In genomic region chr4:45341226-45341625, GRCm38 (mm10) we compare ENCODE assay signal across 8 mouse cellular contexts. TPM values are rescaled to one million over a fixed set of nuclear protein-coding genes. Genes with fewer than 3 reads are reported as not detected.
DNase-seq lines count a peak whose midpoint lies in the region; ATAC-seq and TF ChIP-seq lines count a peak whose summit lies in the region.

No protein-coding gene starts in this region.

- H3K9me3 ChIP-seq in lung, embryonic 15.5 days = no peaks in the 10 kb centered on the region
- no peaks in the 10 kb centered on the region for H3K9me3 ChIP-seq in forebrain, embryonic 10.5 days
- no peaks in the 10 kb centered on the region for H3K9me3 ChIP-seq in hindbrain, postnatal 0 days (ENCODE audit: low read length)

- no peak for TF ChIP-seq POLR2A in myocyte (IDR thresholded peaks at IDR 0.05; ENCODE audit: insufficient read length, low read depth)

- H3K4me3 ChIP-seq in lung, embryonic 15.5 days = peak overlapping the region; percentile 82
- peak overlapping the region; percentile 91 for H3K4me3 ChIP-seq in forebrain, embryonic 10.5 days
- peak overlapping the region; percentile 95; the same call in 1 of the 2 replicates for H3K4me3 ChIP-seq in hindbrain, postnatal 0 days (ENCODE audit: low read length)
- peak overlapping the region; percentile 73 for H3K4me3 ChIP-seq in myocyte

- no peak for DNase-seq in lung, adult 18-20 months
- no peak for DNase-seq in forebrain, embryonic 10.5 days (ENCODE audit: extremely low spot score, low spot score)
- DNase-seq in hindbrain, postnatal 0 days (ENCODE audit: low spot score) = no peak
- no peak for DNase-seq in left cerebral cortex, postnatal 10 days (ENCODE audit: extremely low spot score in 1 of 2, low spot score in 2 of 2)
- no peak for DNase-seq in layer of hippocampus, adult 8-10 months (ENCODE audit: low spot score in 2 of 2)

- H3K79me2 ChIP-seq in myocyte (ENCODE audit: control insufficient read depth, insufficient read depth) = peaks cover 38% of the 10 kb centered on the region

- no peak for ATAC-seq in lung, embryonic 15.5 days (ENCODE audit: borderline replicate concordance, extremely low read depth, low FRiP score, low TSS enrichment)
- ATAC-seq in hindbrain, postnatal 0 days = no peak
- no peak for ATAC-seq in megakaryocyte progenitor cell, adult 5-6 weeks (replicated peaks; ENCODE audit: poor library complexity)

- peak overlapping the region; percentile 98 for H3K27ac ChIP-seq in lung, embryonic 15.5 days
- H3K27ac ChIP-seq in forebrain, embryonic 10.5 days = peak overlapping the region; percentile 93
- peak overlapping the region; percentile 96 for H3K27ac ChIP-seq in hindbrain, postnatal 0 days

- peak overlapping the region; percentile 93; the same call in 1 of the 2 replicates for H3K9ac ChIP-seq in lung, embryonic 15.5 days
- H3K9ac ChIP-seq in hindbrain, postnatal 0 days (replicated peaks; ENCODE audit: low read length) = peak overlapping the region; percentile 86

- TF ChIP-seq CTCF in hindbrain, postnatal 0 days (IDR thresholded peaks at IDR 0.05; ENCODE audit: low read depth) = no peak

- intact Hi-C loops in left cerebral cortex, postnatal 10 days (cut with DNase I) = no loop called here

- no peaks in the 10 kb centered on the region for H3K27me3 ChIP-seq in lung, embryonic 15.5 days
- H3K27me3 ChIP-seq in forebrain, embryonic 10.5 days (ENCODE audit: poor library complexity, severe bottlenecking) = no peaks in the 10 kb centered on the region
- no peaks in the 10 kb centered on the region for H3K27me3 ChIP-seq in hindbrain, postnatal 0 days (ENCODE audit: insufficient read depth, low read length)
- H3K27me3 ChIP-seq in myocyte (ENCODE audit: control insufficient read depth, insufficient read depth, insufficient read length) = no peaks in the 10 kb centered on the region

- peak overlapping the region; percentile 79 for H3ac ChIP-seq in myocyte (ENCODE audit: control insufficient read depth, insufficient read length)

- WGBS in lung, embryonic 15.5 days = 51% methylated on average over 9 of the region's 9 CpGs
- WGBS in forebrain, embryonic 10.5 days = 69% methylated on average over 9 of the region's 9 CpGs
- WGBS in hindbrain, postnatal 0 days = 49% methylated on average over 9 of the region's 9 CpGs

- H3K36me3 ChIP-seq in lung, embryonic 15.5 days = 0 out of 2 replicates have a peak, but pooled peaks cover 4% of the 10 kb centered on the region
- peaks cover 15% of the 10 kb centered on the region for H3K36me3 ChIP-seq in forebrain, embryonic 10.5 days (replicated peaks)
- no peaks in the 10 kb centered on the region for H3K36me3 ChIP-seq in hindbrain, postnatal 0 days (ENCODE audit: insufficient read depth, low read length)
- H3K36me3 ChIP-seq in myocyte (ENCODE audit: control insufficient read depth, insufficient read depth) = peaks cover 8% of the 10 kb centered on the region

- peaks cover 19% of the 10 kb centered on the region for H3K4me1 ChIP-seq in lung, embryonic 15.5 days
- peaks cover 26% of the 10 kb centered on the region for H3K4me1 ChIP-seq in forebrain, embryonic 10.5 days
- H3K4me1 ChIP-seq in hindbrain, postnatal 0 days (ENCODE audit: insufficient read depth, low read length) = peaks cover 13% of the 10 kb centered on the region; the same call in 1 of the 2 replicates

- H3K4me2 ChIP-seq in lung, embryonic 15.5 days = peak overlapping the region; percentile 84
- H3K4me2 ChIP-seq in hindbrain, postnatal 0 days (ENCODE audit: low read depth, low read length) = peak overlapping the region; percentile 74
- peak overlapping the region; percentile 99 for H3K4me2 ChIP-seq in myocyte (ENCODE audit: low read depth)

TF ChIP-seq in myocyte, 11 proteins besides CTCF, POLR2A, EP300 and RAD21:
- TF ChIP-seq E2F4 (IDR thresholded peaks at IDR 0.05; ENCODE audit: insufficient read depth) (no peak), MYOG (IDR thresholded peaks at IDR 0.05; ENCODE audit: control insufficient read depth in 1 of 3, insufficient read depth in 1 of 3, insufficient read length in 2 of 3, low read depth in 2 of 3) (no peak), CEBPB (IDR thresholded peaks at IDR 0.05; ENCODE audit: insufficient read depth, poor library complexity, severe bottlenecking) (no peak), MAX (IDR thresholded peaks at IDR 0.05; ENCODE audit: low read depth) (no peak), MYOD1 (IDR thresholded peaks at IDR 0.05; ENCODE audit: control insufficient read depth in 1 of 3, insufficient read length in 2 of 3, low read depth in 2 of 3) (no peak), TCF12 (IDR thresholded peaks at IDR 0.05; ENCODE audit: insufficient read depth, poor library complexity, severe bottlenecking) (no peak), POLR2AphosphoS2 (IDR thresholded peaks at IDR 0.05; ENCODE audit: insufficient read length, low read depth) (no peak), USF1 (IDR thresholded peaks at IDR 0.05; ENCODE audit: low read depth) (no peak), SRF (IDR thresholded peaks at IDR 0.05; ENCODE audit: control insufficient read depth, insufficient read length, low read depth) (no peak), REST (IDR thresholded peaks at IDR 0.05; ENCODE audit: insufficient read depth, insufficient read length) (no peak)

RNA-seq across cellular contexts. Expression of gene Dcaf10, which starts 0.7 kb away (rescaled TPM):
- polyA plus RNA-seq in lung, embryonic 15.5 days (2015; fragmentation: Nextera tagmentation; extraction: Ambion mirVana) = 12.5 and 13.2 TPM in 2 replicates
- 7.5 and 7.8 TPM in 2 replicates for polyA plus RNA-seq in forebrain, embryonic 10.5 days (2016; fragmentation: Nextera tagmentation; extraction: Ambion mirVana)
- total RNA-seq in hindbrain, postnatal 0 days (2014; rRNA removed) = 44.1 and 46.7 TPM in 2 replicates
- polyA plus RNA-seq in hindbrain, postnatal 0 days (2015; fragmentation: Nextera tagmentation; extraction: Ambion mirVana) = 9.6 and 9.8 TPM in 2 replicates
- 9.3 TPM for polyA plus RNA-seq in myocyte (2012; fragmentation: generic; extraction: Trizol)
- total RNA-seq in left cerebral cortex, postnatal 10 days (2021) = 10 to 100 TPM; 21.0 to 21.5 TPM
- 16.2 and 16.3 TPM in 2 replicates for total RNA-seq in megakaryocyte progenitor cell, adult 5-6 weeks (2015)
- 10.2 and 12.3 TPM in 2 replicates for total RNA-seq in megakaryocyte progenitor cell, adult 5-6 weeks (2017)
- total RNA-seq in layer of hippocampus, adult 8-10 months (2022) = 10 to 100 TPM; 14.9 to 16.7 (median 15.7) TPM

RNA-seq across cellular contexts. Expression of gene Exosc3, which starts 1.3 kb away (rescaled TPM):
- polyA plus RNA-seq in lung, embryonic 15.5 days (2015; fragmentation: Nextera tagmentation; extraction: Ambion mirVana) = 82.7 and 82.8 TPM in 2 replicates
- polyA plus RNA-seq in forebrain, embryonic 10.5 days (2016; fragmentation: Nextera tagmentation; extraction: Ambion mirVana) = 124 and 125 TPM in 2 replicates
- 21.9 and 26.2 TPM in 2 replicates for total RNA-seq in hindbrain, postnatal 0 days (2014; rRNA removed)
- 25.1 and 26.0 TPM in 2 replicates for polyA plus RNA-seq in hindbrain, postnatal 0 days (2015; fragmentation: Nextera tagmentation; extraction: Ambion mirVana)
- polyA plus RNA-seq in myocyte (2012; fragmentation: generic; extraction: Trizol) = 32.6 TPM
- 10 to 100 TPM in 1 of 2 experiments, 1 to 10 TPM in 1; 9.5 to 11.2 TPM for total RNA-seq in left cerebral cortex, postnatal 10 days (2021)
- total RNA-seq in megakaryocyte progenitor cell, adult 5-6 weeks (2015) = 79.7 and 89.4 TPM in 2 replicates
- total RNA-seq in megakaryocyte progenitor cell, adult 5-6 weeks (2017) = 173 and 203 TPM in 2 replicates
- 10 to 100 TPM; 11.4 to 17.6 (median 15.0) TPM for total RNA-seq in layer of hippocampus, adult 8-10 months (2022)

RNA-seq across cellular contexts. Expression of gene Trmt10b, which starts 44.3 kb away (rescaled TPM):
- 17.0 and 17.6 TPM in 2 replicates for polyA plus RNA-seq in lung, embryonic 15.5 days (2015; fragmentation: Nextera tagmentation; extraction: Ambion mirVana)
- polyA plus RNA-seq in forebrain, embryonic 10.5 days (2016; fragmentation: Nextera tagmentation; extraction: Ambion mirVana) = 16.2 and 17.2 TPM in 2 replicates
- 5.2 and 7.4 TPM in 2 replicates for total RNA-seq in hindbrain, postnatal 0 days (2014; rRNA removed)
- 19.5 and 20.4 TPM in 2 replicates for polyA plus RNA-seq in hindbrain, postnatal 0 days (2015; fragmentation: Nextera tagmentation; extraction: Ambion mirVana)
- polyA plus RNA-seq in myocyte (2012; fragmentation: generic; extraction: Trizol) = 4.4 TPM
- total RNA-seq in left cerebral cortex, postnatal 10 days (2021) = 10 to 100 TPM; 12.7 TPM
- 17.3 TPM in 2 replicates for total RNA-seq in megakaryocyte progenitor cell, adult 5-6 weeks (2015)
- 21.9 and 25.7 TPM in 2 replicates for total RNA-seq in megakaryocyte progenitor cell, adult 5-6 weeks (2017)
- total RNA-seq in layer of hippocampus, adult 8-10 months (2022) = 10 to 100 TPM; 10.5 to 19.0 (median 17.0) TPM
